Mouse (Mus musculus) left cerebral cortex, postnatal 36 days (tissue): ENCODE data around the gene Gpc6. TPM values are rescaled to one million over a fixed set of nuclear protein-coding genes. Genes with fewer than 3 reads are reported as not detected.

Experiments
- DNase-seq, 2 experiments: peaks; one replicate each; pipeline ENCODE4 v3.0.0; 2021 to 2022; ENCODE audit warnings: low spot score in 2 of 2, mixed read lengths in 1 of 2
- intact Hi-C: fragments of 180-260 bp; cut with DNase I; formaldehyde crosslinking; loops from one replicate; pipeline ENCODE4 v1.15.1; 2025
- microRNA-seq: library from miRNA; unstranded; fragments of <30 nt; microRNA quantifications from one replicate; pipeline ENCODE4 v1.2.0, GENCODE M21; 2022
- total RNA-seq, 2 experiments: library from RNA; stranded (reverse); gene quantifications; 2 replicates each; pipeline ENCODE4 v1.2.3; 2021

The Gpc6 gene
- total RNA-seq, 2 experiments from 2014 or later = 15.5 to 16.2 TPM

- intact Hi-C loops = loop anchor here (5.0 to 10.0 kb wide), 3 partner anchors 83 to 590 kb away; no protein-coding TSS in a partner anchor
- DNase-seq = no peak
Observed at GRCm38 (mm10) chr14:118004434-118004833, 1079.3 kb downstream of the Gpc6 start.

DNA sequence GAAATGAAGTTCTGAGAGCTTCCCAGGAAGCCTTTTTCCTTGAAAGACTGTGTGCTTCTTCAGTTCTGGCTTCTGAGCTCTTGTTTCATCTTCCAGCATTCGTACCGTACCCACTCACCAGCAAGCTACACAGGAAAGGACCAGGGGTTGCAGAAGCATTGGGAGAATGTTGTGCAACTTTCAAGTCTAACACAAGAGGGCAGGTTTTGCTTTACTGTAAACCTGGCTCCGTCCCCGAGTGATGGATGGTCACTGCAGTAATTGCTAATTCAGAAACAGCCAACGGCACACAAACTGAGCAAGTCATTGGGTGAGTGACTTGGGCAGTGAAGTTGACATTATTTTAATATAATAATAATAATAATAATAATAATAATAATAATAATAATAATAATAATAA, 1080.6 kb downstream of the Gpc6 start:
- intact Hi-C loops = loop anchor here (5.0 to 10.0 kb wide), 2 partner anchors 127 to 589 kb away; partner anchors contain the start of gene Tgds
- DNase-seq = peak in 1 of 2 experiments; percentile 32

- DNase-seq = no peak
- intact Hi-C loops = loop anchor here (5.0 to 10.0 kb wide), 2 partner anchors 123 to 585 kb away; partner anchors contain the start of gene Tgds
Observed at GRCm38 (mm10) chr14:118009541-118009940, 1084.4 kb downstream of the Gpc6 start.

DNA sequence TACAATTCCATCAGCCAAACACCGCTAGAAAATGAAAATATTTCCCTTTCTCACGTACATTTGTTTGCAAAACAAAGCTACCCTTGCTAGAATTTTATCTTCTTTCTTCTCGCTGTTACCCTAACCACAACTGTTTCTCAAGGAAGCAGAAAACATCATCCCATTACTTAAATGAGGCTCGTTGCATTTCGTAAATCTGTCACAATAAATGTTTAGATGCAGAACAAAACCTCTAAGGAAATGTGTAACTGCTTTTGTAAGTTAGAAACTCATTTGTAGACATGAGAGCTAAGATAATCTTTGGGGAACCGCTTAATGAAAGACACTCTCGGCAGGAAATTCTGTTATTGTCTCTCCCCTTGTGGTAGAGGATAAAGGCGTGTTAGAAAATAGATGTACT, 1088.1 kb downstream of the Gpc6 start:
- DNase-seq = no peak
- intact Hi-C loops = no loop called here

DNA sequence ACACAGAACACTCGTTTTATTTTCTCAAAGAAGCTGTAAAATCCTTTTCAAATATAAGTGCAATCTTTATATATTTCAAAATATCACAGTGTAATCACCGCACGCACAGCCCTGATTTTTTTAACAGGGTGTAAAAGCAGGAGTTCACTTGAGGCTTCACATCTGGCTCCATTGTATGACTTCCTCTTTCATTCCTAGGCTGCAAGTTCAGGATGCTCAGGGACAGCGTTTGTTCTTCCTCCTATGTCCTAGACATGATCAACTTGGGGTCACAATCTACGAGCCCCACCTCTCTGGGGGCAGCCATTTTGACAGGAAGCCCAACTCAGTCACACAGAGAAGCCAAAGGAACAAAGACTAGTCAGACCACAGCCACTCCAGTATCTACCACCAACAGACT, 1094.2 kb downstream of the Gpc6 start:
- intact Hi-C loops = no loop called here
- DNase-seq = no peak

- intact Hi-C loops = no loop called here
- no peak for DNase-seq
Observed at GRCm38 (mm10) chr14:118021867-118022543, 1096.9 kb downstream of the Gpc6 start.

Small RNA genes lying within 50 kb of the gene (microRNA-seq; reads per million reads assigned to microRNA genes)
- gene Mir6239 = not detected
